Mouse (Mus musculus) lung, embryonic 14.5 days (tissue): Measurements from ENCODE around the gene Rnf13. TPM values are rescaled to one million over a fixed set of nuclear protein-coding genes. Genes with fewer than 3 reads are reported as not detected.
A peak's percentile ranks its signal among the peaks of the same experiment; 100 is the strongest.

Experiments used
- ATAC-seq: fragments of 200-750 bp; cut with Nextera tagmentation; 2 replicates; pipeline ENCODE4 v1.8.0; 2017; ENCODE audit warnings: mild to moderate bottlenecking, moderate TSS enrichment, moderate library complexity; ENCODE audit not compliant: insufficient read depth
- DNase-seq: peaks from one replicate; pipeline ENCODE4 v3.0.0-alpha.2; 2015
- H3K27ac ChIP-seq: fragments of 300-500 bp; sonication (generic); 2 replicates; pipeline ENCODE4 v1.5.1; 2014; ENCODE audit warnings: low read depth, mild to moderate bottlenecking, moderate library complexity
- H3K27me3 ChIP-seq: fragments of 300-500 bp; sonication (generic); 2 replicates; pipeline ENCODE4 v1.6.1; 2014; ENCODE audit warnings: low read length, control low read depth; ENCODE audit not compliant: insufficient read depth
- H3K36me3 ChIP-seq: fragments of 300-500 bp; sonication (generic); 2 replicates; pipeline ENCODE4 v1.6.1; 2014; ENCODE audit warnings: control low read depth; ENCODE audit not compliant: insufficient read depth
- H3K4me1 ChIP-seq: fragments of 300-500 bp; sonication (generic); 2 replicates; pipeline ENCODE4 v1.6.1; 2014; ENCODE audit warnings: antibody characterized with exemption, control low read depth; ENCODE audit not compliant: insufficient read depth
- H3K4me2 ChIP-seq: fragments of 300-500 bp; sonication (generic); 2 replicates; pipeline ENCODE4 v1.6.1; 2014; ENCODE audit warnings: mild to moderate bottlenecking
- H3K4me3 ChIP-seq: fragments of 300-500 bp; sonication (generic); 2 replicates; pipeline ENCODE4 v1.5.1; 2014; ENCODE audit warnings: low read depth, low read length
- H3K9ac ChIP-seq: fragments of 300-500 bp; sonication (generic); 2 replicates; pipeline ENCODE4 v1.6.1; 2014
- H3K9me3 ChIP-seq: fragments of 300-500 bp; sonication (generic); 2 replicates; pipeline ENCODE4 v1.6.1; 2016; ENCODE audit warnings: low read depth, low read length, control low read depth
- CTCF ChIP-seq: IDR thresholded peaks from 2 replicates; pipeline ENCODE4 v1.5.1; 2016; ENCODE audit warnings: antibody characterized with exemption, low read depth
- WGBS: fragments of 180-500 bp; shearing (Covaris S2); extraction: QIAGEN DNeasy Blood & Tissue Kit; methylation state at CpG from one replicate; pipeline ENCODE4 v1.1.7; 2014; 5-methylcytosine and 5-hydroxymethylcytosine counted together
- polyA plus RNA-seq: library from polyadenylated mRNA; unstranded; fragments of >200 nt; fragmentation: Nextera tagmentation; extraction: Ambion mirVana; gene quantifications from 2 replicates; pipeline ENCODE4 v1.2.1, GENCODE M21; 2014

The Rnf13 gene
- polyA plus RNA-seq, 1 experiment from 2014 or later = 62.2 TPM

DNA sequence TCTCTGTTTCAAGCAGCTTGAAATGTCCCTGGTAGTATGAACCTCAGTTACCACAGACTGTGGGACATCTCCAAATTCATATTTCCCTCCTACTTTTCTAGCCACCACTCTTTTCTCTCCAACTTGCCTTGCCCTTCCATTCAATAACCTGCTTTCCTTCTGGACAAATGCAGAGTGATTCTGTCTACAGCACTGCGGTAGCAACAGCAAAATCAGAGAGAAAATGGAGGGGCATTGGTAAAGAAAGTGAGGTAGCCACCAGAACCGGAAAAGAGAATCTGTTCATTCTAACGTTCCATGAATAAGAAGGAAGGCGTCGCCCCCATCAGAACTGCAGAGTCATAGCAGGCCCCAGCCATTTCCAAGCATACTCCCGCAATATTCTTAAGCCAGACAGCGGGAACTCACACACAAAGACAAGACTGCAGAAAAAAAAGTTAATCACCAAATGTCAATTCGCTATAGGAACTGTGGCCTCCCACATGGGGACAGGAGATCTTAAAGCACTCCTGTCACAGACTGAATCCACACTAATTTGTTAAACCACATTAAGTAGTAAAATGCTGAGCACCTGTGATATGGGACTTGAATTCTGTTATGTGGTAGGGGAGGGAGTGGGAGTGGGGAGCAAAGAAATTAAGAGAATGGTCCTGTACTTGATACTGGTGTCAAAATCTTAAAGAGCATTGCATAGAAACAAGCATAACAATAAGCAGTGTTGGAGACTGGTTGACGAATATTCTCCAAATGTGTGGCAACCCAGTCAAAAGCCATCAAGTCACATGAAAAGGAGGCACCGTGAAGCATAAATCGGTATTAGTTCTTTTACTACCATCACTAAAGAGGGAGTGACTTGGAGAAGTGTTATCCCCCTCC lies 110.2 kb downstream of the Rnf13 start:
- Histone ChIP-seq H3K4me3 (peak overlapping the region; percentile 88), H3K9ac (peak overlapping the region; percentile 84), H3K27ac (peak overlapping the region; percentile 94; the same call in 1 of the 2 replicates), H3K4me1 (no peaks in the 10 kb centered on the region), H3K9me3 (no peaks in the 10 kb centered on the region), H3K27me3 (no peaks in the 10 kb centered on the region), H3K36me3 (peaks cover 25% of the 10 kb centered on the region), H3K4me2 (peak overlapping the region; percentile 81)
- DNase-seq (peak; percentile 69), ATAC-seq (no peak)
- TF ChIP-seq CTCF = no peak
- 14% methylated on average over 11 of the region's 11 CpGs for WGBS

DNA sequence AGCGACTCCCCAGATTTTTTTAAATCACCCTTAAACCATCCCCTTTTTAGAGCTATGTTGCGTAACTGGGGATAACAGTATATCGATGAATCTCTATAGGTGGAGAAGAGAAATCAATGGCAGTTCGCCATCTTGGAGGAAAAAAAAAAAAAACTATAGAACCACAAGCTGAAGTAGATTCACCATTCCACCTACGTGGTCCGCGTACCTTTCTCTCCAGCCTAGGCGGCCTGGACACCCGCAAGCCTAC lies 110.7 kb downstream of the Rnf13 start:
- Histone ChIP-seq H3K9me3 (no peaks in the 10 kb centered on the region), H3K27ac (peak overlapping the region; percentile 94), H3K9ac (peak overlapping the region; percentile 84), H3K4me2 (peak overlapping the region; percentile 81), H3K4me1 (no peaks in the 10 kb centered on the region), H3K4me3 (peak overlapping the region; percentile 88), H3K27me3 (no peaks in the 10 kb centered on the region), H3K36me3 (peaks cover 22% of the 10 kb centered on the region)
- ATAC-seq = no peak
- TF ChIP-seq CTCF = no peak
- DNase-seq = no peak
- WGBS = 2% methylated on average over 9 of the region's 9 CpGs

DNA sequence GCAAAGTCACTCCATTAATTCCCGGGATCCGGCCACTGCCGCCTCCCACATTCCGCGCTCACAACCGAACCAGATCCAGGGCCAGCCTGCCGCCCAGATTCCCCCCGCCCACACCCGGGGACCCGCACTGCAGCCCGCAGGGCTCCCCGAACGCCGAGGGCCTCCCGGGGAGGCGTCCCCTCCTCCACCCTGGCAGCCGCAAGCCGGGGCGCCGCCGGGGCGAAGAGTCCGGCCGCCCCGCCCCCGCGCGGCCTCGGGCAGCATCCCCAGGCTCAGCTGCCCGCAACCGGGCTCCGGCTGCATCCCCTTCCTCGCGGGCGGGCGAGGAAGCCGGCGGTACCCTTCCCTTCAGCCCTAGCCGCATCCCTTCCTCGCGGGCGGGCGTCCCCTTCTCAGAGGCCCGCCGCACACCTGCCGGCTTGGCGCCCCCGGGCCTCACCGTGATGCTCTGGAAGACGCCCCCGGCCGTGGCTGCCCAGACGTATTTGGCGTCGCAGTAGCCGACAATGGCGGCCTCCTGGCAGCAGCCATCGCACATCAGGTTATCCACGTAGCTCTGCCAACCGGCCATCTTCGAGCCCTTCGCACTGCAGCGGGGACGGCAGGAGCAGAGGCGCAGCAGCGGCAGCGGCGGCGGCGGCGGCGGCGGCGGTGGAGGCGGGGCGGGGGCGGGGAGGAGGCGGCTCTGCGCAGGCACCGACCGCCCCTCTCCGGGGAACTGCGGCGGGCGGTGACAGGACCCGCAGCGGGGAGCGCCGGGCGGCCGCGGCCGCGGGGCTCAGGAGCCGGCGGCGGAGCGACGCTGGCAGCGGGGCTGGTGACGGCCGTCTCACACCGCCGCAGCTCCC lies 111.3 kb downstream of the Rnf13 start:
- Histone ChIP-seq H3K4me2 (peak overlapping the region; percentile 81), H3K9me3 (no peaks in the 10 kb centered on the region), H3K9ac (peak overlapping the region; percentile 84), H3K4me3 (peak overlapping the region; percentile 88), H3K36me3 (peaks cover 19% of the 10 kb centered on the region), H3K4me1 (no peaks in the 10 kb centered on the region), H3K27me3 (no peaks in the 10 kb centered on the region), H3K27ac (peak overlapping the region; percentile 94)
- DNase-seq (peak; percentile 75), ATAC-seq (peak; percentile 90)
- WGBS = under 1% methylated on average over 93 of the region's 104 CpGs
- no peak for TF ChIP-seq CTCF

DNA sequence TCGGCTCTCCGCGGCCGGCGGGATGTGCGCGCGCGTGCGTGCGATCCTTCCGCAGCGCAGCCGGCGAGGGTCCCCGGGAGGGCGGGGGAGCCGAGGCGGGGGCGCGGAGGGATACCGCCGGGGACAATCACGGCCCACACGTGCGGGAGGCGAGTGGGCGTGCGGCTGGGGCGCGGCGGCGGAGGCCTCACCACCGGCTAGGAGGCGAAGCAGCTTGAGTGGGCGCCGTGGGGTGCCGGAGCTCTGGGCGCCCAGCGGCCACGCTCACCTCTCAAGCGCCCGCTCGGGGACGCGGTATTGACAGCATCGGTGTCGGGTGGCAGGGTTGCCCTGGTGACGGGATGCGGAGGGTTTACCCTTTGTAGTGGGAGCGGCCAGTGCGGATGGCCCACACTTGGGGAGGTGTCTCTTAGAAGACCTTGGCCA lies 111.9 kb downstream of the Rnf13 start, which contains the start of gene Pfn2:
Gene Pfn2, minus strand, starts transcription at position 320 of the 426 bp plus-strand sequence.
- H3K9me3 ChIP-seq = no peaks in the 10 kb centered on the region
- H3K27me3 ChIP-seq = no peaks in the 10 kb centered on the region
- H3K36me3 ChIP-seq = peaks cover 12% of the 10 kb centered on the region
- ATAC-seq (peak; percentile 89), DNase-seq (peak; percentile 88)
- peak within 1 kb of the TSS; percentile 81 for H3K4me2 ChIP-seq
- WGBS = 0% methylated on average over 38 of the region's 52 CpGs
- H3K4me3 ChIP-seq = peak within 1 kb of the TSS; percentile 88
- no peak for TF ChIP-seq CTCF
- peak within 1 kb of the TSS; percentile 84 for H3K9ac ChIP-seq
- H3K27ac ChIP-seq = peak within 1 kb of the TSS; percentile 94
- no peaks in the 10 kb centered on the region for H3K4me1 ChIP-seq

DNA sequence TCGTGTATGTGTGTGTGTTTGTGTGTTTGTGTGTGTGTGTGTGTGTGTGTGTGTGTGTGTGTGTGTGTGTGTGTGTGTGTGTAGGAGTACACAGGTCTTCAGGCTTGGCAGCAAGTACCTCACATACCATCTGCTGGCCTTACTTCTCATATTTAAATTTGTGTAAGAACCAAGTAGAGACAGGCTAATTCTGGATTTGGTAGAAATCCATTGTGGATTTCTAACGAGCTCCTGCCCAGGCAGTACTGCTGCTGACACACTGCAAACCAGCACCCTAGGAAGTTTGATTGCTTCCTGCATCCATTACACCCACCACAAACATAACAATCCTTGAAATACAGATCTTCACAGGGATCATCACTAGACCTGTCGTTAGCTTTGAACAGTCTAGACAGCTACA lies 147.1 kb downstream of the Rnf13 start:
- TF ChIP-seq CTCF = no peak
- H3K9me3 ChIP-seq = no peaks in the 10 kb centered on the region
- no peaks in the 10 kb centered on the region for H3K27me3 ChIP-seq
- H3K4me3 ChIP-seq = no peak overlapping the region
- no peak overlapping the region for H3K9ac ChIP-seq
- DNase-seq (no peak), ATAC-seq (no peak)
- H3K36me3 ChIP-seq = no peaks in the 10 kb centered on the region
- H3K4me1 ChIP-seq = no peaks in the 10 kb centered on the region
- 74% methylated on average over 3 of the region's 3 CpGs for WGBS
- no peak overlapping the region for H3K4me2 ChIP-seq
- H3K27ac ChIP-seq = no peak overlapping the region

Other genes with a start within 250 kb of the Rnf13 start
- 23.4 and 24.8 TPM in 2 replicates for gene Wwtr1, start 160.2 kb upstream of the Rnf13 start, polyA plus RNA-seq
- gene Commd2, start 84.3 kb upstream of the Rnf13 start, polyA plus RNA-seq = 102 and 106 TPM in 2 replicates
- not detected in 2 replicates for gene Ankub1, start 43.3 kb upstream of the Rnf13 start, polyA plus RNA-seq
- 104 TPM in 2 replicates for gene Pfn2, start 112.0 kb downstream of the Rnf13 start, polyA plus RNA-seq